Mouse (Mus musculus) MEL (cell line): Measurements from ENCODE around the gene Zfp655. TPM values are rescaled to one million over a fixed set of nuclear protein-coding genes. Genes with fewer than 3 reads are reported as not detected.

Experiments used
- DNase-seq: peaks from one replicate; pipeline ENCODE4 v3.0.0; 2011; ENCODE audit warnings: low read depth, low spot score
- H3K27ac ChIP-seq: 2 replicates; pipeline ENCODE4 v1.5.1; 2012; ENCODE audit warnings: low read depth, mild to moderate bottlenecking, control low read depth, low read length, moderate library complexity; ENCODE audit not compliant: control insufficient read depth
- H3K27me3 ChIP-seq, 2 experiments: fragments of 150-350 bp in 1 of 2; sonication (generic) in 1 of 2; 2 replicates each; pipeline ENCODE4 v1.6.1; 2012; ENCODE audit warnings: low read length in 2 of 2, mild to moderate bottlenecking in 2 of 2, improper control_type of control experiment in 1 of 2, moderate library complexity in 1 of 2; ENCODE audit not compliant: insufficient read depth in 2 of 2, control insufficient read depth in 1 of 2
- H3K36me3 ChIP-seq, 2 experiments: 2 replicates each; pipeline ENCODE4 v1.6.1; 2012 to 2014; ENCODE audit warnings: low read length in 2 of 2, improper control_type of control experiment in 1 of 2, inconsistent platforms in 1 of 2, mild to moderate bottlenecking in 1 of 2; ENCODE audit not compliant: insufficient read depth in 2 of 2, control insufficient read depth in 1 of 2
- H3K4me1 ChIP-seq, 2 experiments: fragments of 150-350 bp in 1 of 2; sonication (generic) in 1 of 2; 2 replicates each; pipeline ENCODE4 v1.6.1; 2012; ENCODE audit warnings: low read length in 2 of 2, improper control_type of control experiment in 1 of 2, mild to moderate bottlenecking in 1 of 2; ENCODE audit not compliant: insufficient read depth in 2 of 2, control insufficient read depth in 1 of 2
- H3K4me3 ChIP-seq, 2 experiments: fragments of 150-350 bp in 1 of 2; sonication (generic) in 1 of 2; 2 replicates each; pipeline ENCODE4 v1.5.1; 2012; ENCODE audit warnings: low read depth in 2 of 2, low read length in 2 of 2, mild to moderate bottlenecking in 2 of 2, moderate library complexity in 2 of 2, control low read depth in 1 of 2, improper control_type of control experiment in 1 of 2; ENCODE audit not compliant: control insufficient read depth in 1 of 2, insufficient read depth in 1 of 2
- H3K79me2 ChIP-seq: 2 replicates; pipeline ENCODE4 v1.6.1; 2012; ENCODE audit warnings: mild to moderate bottlenecking, low read length, moderate library complexity; ENCODE audit not compliant: control insufficient read depth, poor library complexity, insufficient read depth
- H3K9ac ChIP-seq: 2 replicates; pipeline ENCODE4 v1.6.1; 2012; ENCODE audit warnings: low read depth, mild to moderate bottlenecking, control low read depth, low read length, moderate library complexity; ENCODE audit not compliant: control insufficient read depth, poor library complexity, severe bottlenecking
- H3K9me3 ChIP-seq: fragments of 150-350 bp; sonication (generic); replicated peaks from 2 replicates; pipeline ENCODE4 v1.6.1; 2012; ENCODE audit warnings: mild to moderate bottlenecking, low read length, improper control_type of control experiment, moderate library complexity; ENCODE audit not compliant: insufficient read depth
- CHD1 ChIP-seq: IDR thresholded peaks from 2 replicates; pipeline ENCODE4 v1.6.1; 2012; ENCODE audit warnings: low read depth, mild to moderate bottlenecking, inconsistent platforms, low read length, improper control_type of control experiment
- CHD2 ChIP-seq: IDR thresholded peaks from 2 replicates; pipeline ENCODE4 v1.6.1; 2011; ENCODE audit warnings: low read length, improper control_type of control experiment
- CTCF ChIP-seq, 3 experiments: IDR thresholded peaks in 2 of 3; conservative IDR thresholded peaks in 1 of 3; 2 replicates each; pipeline ENCODE4 v1.5.1; 2011 to 2012; ENCODE audit warnings: low read length in 3 of 3, low read depth in 2 of 3, mild to moderate bottlenecking in 2 of 3, improper control_type of control experiment in 1 of 3, inconsistent platforms in 1 of 3, mixed read lengths in 1 of 3, moderate library complexity in 1 of 3; ENCODE audit not compliant: control insufficient read depth in 1 of 3, insufficient read depth in 1 of 3, poor library complexity in 1 of 3, severe bottlenecking in 1 of 3
- E2F4 ChIP-seq: IDR thresholded peaks from 2 replicates; pipeline ENCODE4 v1.6.1; 2011; ENCODE audit warnings: low read depth, low read length, improper control_type of control experiment, borderline replicate concordance
- ELF1 ChIP-seq: IDR thresholded peaks from 2 replicates; pipeline ENCODE4 v1.6.1; 2014; ENCODE audit warnings: low read depth, mild to moderate bottlenecking, inconsistent platforms, low read length, improper control_type of control experiment, moderate library complexity
- EP300 ChIP-seq, 2 experiments: IDR thresholded peaks; 2 replicates each; pipeline ENCODE4 v1.6.1; 2011; ENCODE audit warnings: improper control_type of control experiment in 2 of 2, low read length in 2 of 2, low read depth in 1 of 2, mild to moderate bottlenecking in 1 of 2
- ETS1 ChIP-seq: IDR thresholded peaks from 2 replicates; pipeline ENCODE4 v1.6.1; 2012; ENCODE audit warnings: low read depth, mild to moderate bottlenecking, inconsistent platforms, low read length, improper control_type of control experiment, moderate library complexity
- GABPA ChIP-seq: IDR thresholded peaks from 2 replicates; pipeline ENCODE4 v1.6.1; 2012; ENCODE audit warnings: low read depth, mild to moderate bottlenecking, inconsistent platforms, low read length, improper control_type of control experiment, moderate library complexity
- GATA1 ChIP-seq: IDR thresholded peaks from 2 replicates; pipeline ENCODE4 v1.6.1; 2011; ENCODE audit warnings: low read depth, low read length, improper control_type of control experiment
- HCFC1 ChIP-seq: IDR thresholded peaks from 2 replicates; pipeline ENCODE4 v1.6.1; 2012; ENCODE audit warnings: low read depth, mild to moderate bottlenecking, inconsistent platforms, low read length, improper control_type of control experiment, moderate library complexity
- JUND ChIP-seq: IDR thresholded peaks from 2 replicates; pipeline ENCODE4 v1.6.1; 2011; ENCODE audit warnings: low read depth, mild to moderate bottlenecking, improper control_type of control experiment, low read length
- KAT2A ChIP-seq: conservative IDR thresholded peaks from 2 replicates; pipeline ENCODE4 v1.6.1; 2012; ENCODE audit warnings: low read depth, low read length, improper control_type of control experiment, inconsistent platforms
- MAFK ChIP-seq: IDR thresholded peaks from 2 replicates; pipeline ENCODE4 v1.6.1; 2011; ENCODE audit warnings: low read depth, mild to moderate bottlenecking, low read length, improper control_type of control experiment, borderline replicate concordance
- MAX ChIP-seq: IDR thresholded peaks from 2 replicates; pipeline ENCODE4 v1.6.1; 2011; ENCODE audit warnings: low read length, improper control_type of control experiment
- MAZ ChIP-seq: IDR thresholded peaks from 2 replicates; pipeline ENCODE4 v1.6.1; 2012; ENCODE audit warnings: low read depth, mild to moderate bottlenecking, inconsistent platforms, low read length, improper control_type of control experiment
- MXI1 ChIP-seq: IDR thresholded peaks from 2 replicates; pipeline ENCODE4 v1.6.1; 2011; ENCODE audit warnings: mild to moderate bottlenecking, low read depth, low read length, improper control_type of control experiment
- MYB ChIP-seq: IDR thresholded peaks from 2 replicates; pipeline ENCODE4 v1.6.1; 2011; ENCODE audit warnings: mild to moderate bottlenecking, low read depth, low read length, improper control_type of control experiment
- MYC ChIP-seq: IDR thresholded peaks from 2 replicates; pipeline ENCODE4 v1.6.1; 2011; ENCODE audit warnings: low read depth, mild to moderate bottlenecking, low read length, improper control_type of control experiment, moderate library complexity
- NRF1 ChIP-seq: IDR thresholded peaks from 2 replicates; pipeline ENCODE4 v1.6.1; 2014; ENCODE audit warnings: low read depth, mild to moderate bottlenecking, inconsistent platforms, low read length, improper control_type of control experiment, moderate library complexity; ENCODE audit not compliant: poor library complexity, insufficient read depth, severe bottlenecking
- POLR2A ChIP-seq, 2 experiments: IDR thresholded peaks; 2 replicates each; pipeline ENCODE4 v1.6.1; 2011 to 2012; ENCODE audit warnings: low read length in 2 of 2, mild to moderate bottlenecking in 2 of 2, control low read depth in 1 of 2, improper control_type of control experiment in 1 of 2, low read depth in 1 of 2, moderate library complexity in 1 of 2; ENCODE audit not compliant: control insufficient read depth in 1 of 2, insufficient read depth in 1 of 2, poor library complexity in 1 of 2
- POLR2AphosphoS2 ChIP-seq: IDR thresholded peaks from 2 replicates; pipeline ENCODE4 v1.6.1; 2011; ENCODE audit warnings: low read length, improper control_type of control experiment
- POLR2AphosphoS5 ChIP-seq: IDR thresholded peaks from 2 replicates; pipeline ENCODE4 v1.6.1; 2012; ENCODE audit warnings: low read depth, borderline replicate concordance, mild to moderate bottlenecking, inconsistent platforms, low read length, moderate library complexity, mixed read lengths
- RAD21 ChIP-seq: IDR thresholded peaks from 2 replicates; pipeline ENCODE4 v1.6.1; 2011; ENCODE audit warnings: mild to moderate bottlenecking, low read depth, low read length, improper control_type of control experiment
- RCOR1 ChIP-seq: IDR thresholded peaks from 2 replicates; pipeline ENCODE4 v1.6.1; 2012; ENCODE audit warnings: low read depth, mild to moderate bottlenecking, inconsistent platforms, low read length, improper control_type of control experiment
- SIN3A ChIP-seq: IDR thresholded peaks from 2 replicates; pipeline ENCODE4 v1.6.1; 2012; ENCODE audit warnings: low read length, improper control_type of control experiment, inconsistent platforms
- SMC3 ChIP-seq: IDR thresholded peaks from 2 replicates; pipeline ENCODE4 v1.6.1; 2011; ENCODE audit warnings: low read depth, low read length, improper control_type of control experiment
- TAL1 ChIP-seq: IDR thresholded peaks from 2 replicates; pipeline ENCODE4 v1.6.1; 2012; ENCODE audit warnings: mild to moderate bottlenecking, inconsistent platforms, low read length, moderate library complexity, mixed read lengths
- TBP ChIP-seq: IDR thresholded peaks from 2 replicates; pipeline ENCODE4 v1.8.0; 2011; ENCODE audit warnings: low read depth, low read length, improper control_type of control experiment
- TCF12 ChIP-seq: IDR thresholded peaks from 2 replicates; pipeline ENCODE4 v1.6.1; 2014; ENCODE audit warnings: low read depth, mild to moderate bottlenecking, inconsistent platforms, low read length, improper control_type of control experiment, moderate library complexity
- UBTF ChIP-seq: IDR thresholded peaks from 2 replicates; pipeline ENCODE4 v1.6.1; 2012; ENCODE audit warnings: low read depth, mild to moderate bottlenecking, inconsistent platforms, low read length, improper control_type of control experiment, moderate library complexity, borderline replicate concordance; ENCODE audit not compliant: insufficient read depth
- USF1 ChIP-seq: IDR thresholded peaks from 2 replicates; pipeline ENCODE4 v1.6.1; 2014; ENCODE audit warnings: low read depth, mild to moderate bottlenecking, inconsistent platforms, low read length, improper control_type of control experiment, moderate library complexity
- USF2 ChIP-seq, 2 experiments: IDR thresholded peaks; 2 replicates each; pipeline ENCODE4 v1.6.1; 2011 to 2012; ENCODE audit warnings: improper control_type of control experiment in 2 of 2, low read length in 2 of 2, borderline replicate concordance in 1 of 2, inconsistent platforms in 1 of 2, low read depth in 1 of 2, mild to moderate bottlenecking in 1 of 2; ENCODE audit not compliant: insufficient read depth in 1 of 2
- ZC3H11A ChIP-seq: IDR thresholded peaks from 2 replicates; pipeline ENCODE4 v1.6.1; 2012; ENCODE audit warnings: low read depth, mild to moderate bottlenecking, inconsistent platforms, low read length, improper control_type of control experiment
- ZKSCAN1 ChIP-seq: IDR thresholded peaks from 2 replicates; pipeline ENCODE4 v1.6.1; 2012; ENCODE audit warnings: low read depth, mild to moderate bottlenecking, inconsistent platforms, low read length, improper control_type of control experiment, moderate library complexity
- ZMIZ1 ChIP-seq: IDR thresholded peaks from 2 replicates; pipeline ENCODE4 v1.6.1; 2012; ENCODE audit warnings: low read depth, mild to moderate bottlenecking, inconsistent platforms, low read length, improper control_type of control experiment, moderate library complexity
- ZNF384 ChIP-seq: IDR thresholded peaks from 2 replicates; pipeline ENCODE4 v1.6.1; 2012; ENCODE audit warnings: low read depth, mild to moderate bottlenecking, inconsistent platforms, low read length, improper control_type of control experiment
- polyA plus RNA-seq, 2 experiments: library from polyadenylated mRNA; stranded (reverse) in 1 of 2; unstranded in 1 of 2; fragments of >175 nt in 1 of 2; fragments of >200 nt in 1 of 2; gene quantifications; 2 replicates each; pipeline versions ENCODE4 v1.2.1 to v1.2.4; 2012; ENCODE audit warnings: low replicate concordance in 2 of 2, low read depth in 1 of 2; ENCODE audit not compliant: insufficient read length in 2 of 2, insufficient read depth in 1 of 2, missing spikeins in 1 of 2
- total RNA-seq: library from RNA; depleted of rRNA; stranded (reverse); fragments of 300-350 nt; gene quantifications from 2 replicates; pipeline ENCODE4 v1.2.3, GENCODE M21; 2012

Gene Zfp655
- total and polyA plus RNA-seq, 3 experiments = 25.2 to 35.3 (median 26.9) TPM

GRCm38 (mm10) chr5:145203936-145204691 is 27.4 kb upstream of the Zfp655 start, which contains the start of gene Zkscan5:
TSS of gene Zkscan5 (plus strand) at chr5:145204562.
- H3K4me3 ChIP-seq = peak within 1 kb of the TSS; percentile 78 to 95
- peak; percentile 100 for DNase-seq
- H3K4me1 ChIP-seq = peaks cover 0 to 27% of the 10 kb centered on the region in 2 experiments; a peak in 3 of 4 replicates
- H3K36me3 ChIP-seq = peaks cover 0 to 25% of the 10 kb centered on the region in 2 experiments; a peak in 2 of 4 replicates
- no peaks in the 10 kb centered on the region for H3K27me3 ChIP-seq
- H3K79me2 ChIP-seq = peaks cover 28% of the 10 kb centered on the region
- peak within 1 kb of the TSS; percentile 82 for H3K9ac ChIP-seq
- peak within 1 kb of the TSS; percentile 87 for H3K27ac ChIP-seq
- no peaks in the 10 kb centered on the region for H3K9me3 ChIP-seq
- TF ChIP-seq MYB (no peak), POLR2AphosphoS2 (peak; percentile 72), USF2 (IDR thresholded peaks at IDR 0.05; ENCODE audit: borderline replicate concordance in 1 of 2, insufficient read depth in 1 of 2, low read depth in 1 of 2, low read length in 2 of 2) (no peak), CTCF (IDR thresholded peaks at IDR 0.05 in 2 of 3, conservative IDR thresholded peaks at IDR 0.05 in 1 of 3; ENCODE audit: control insufficient read depth in 1 of 3, insufficient read depth in 1 of 3, low read depth in 2 of 3, low read length in 3 of 3, poor library complexity in 1 of 3, severe bottlenecking in 1 of 3) (no peak), ZMIZ1 (peak; percentile 26; the same call in 1 of the 2 replicates), E2F4 (no peak), CHD1 (0 out of 2 replicates have a peak, but pooled peaks have one; percentile 3), TAL1 (no peak), RAD21 (no peak), MAFK (no peak), SMC3 (no peak), UBTF (no peak), MXI1 (peak; percentile 77), GABPA (peak; percentile 81; the same call in 1 of the 2 replicates), SIN3A (peak; percentile 94), NRF1 (no peak), ETS1 (peak; percentile 72; the same call in 1 of the 2 replicates), EP300 (IDR thresholded peaks at IDR 0.05; ENCODE audit: low read depth in 1 of 2, low read length in 2 of 2) (peak; percentile 6 to 37; a peak in 1 of 4 replicates), ZC3H11A (no peak), POLR2A (IDR thresholded peaks at IDR 0.05; ENCODE audit: control insufficient read depth in 1 of 2, insufficient read depth in 1 of 2, low read depth in 1 of 2, low read length in 2 of 2, poor library complexity in 1 of 2) (peak; percentile 56 to 76; a peak in 3 of 4 replicates), MAZ (no peak; the same call in 1 of the 2 replicates), KAT2A (peak; percentile 81), TCF12 (peak; percentile 67), CHD2 (no peak; the same call in 1 of the 2 replicates), MYC (peak; percentile 52; the same call in 1 of the 2 replicates), ZKSCAN1 (no peak), HCFC1 (peak; percentile 88), ZNF384 (peak; percentile 48), JUND (no peak), TBP (peak; percentile 86), ELF1 (peak; percentile 90), GATA1 (peak; percentile 24; the same call in 1 of the 2 replicates), USF1 (peak; percentile 3; the same call in 1 of the 2 replicates), RCOR1 (no peak), MAX (peak; percentile 65; the same call in 1 of the 2 replicates), POLR2AphosphoS5 (no peak)
